Mouse (Mus musculus) stomach, postnatal 0 days (tissue): ENCODE results near the gene Eef2k.

ENCODE experiments used
- CTCF ChIP-seq: IDR thresholded peaks from 2 replicates; pipeline ENCODE4 v1.5.1; 2016; ENCODE audit warnings: antibody characterized with exemption, low read depth, mild to moderate bottlenecking, moderate library complexity
- EP300 ChIP-seq: optimal IDR thresholded peaks from 2 replicates; pipeline ENCODE3; 2016; ENCODE audit warnings: antibody characterized with exemption

DNA sequence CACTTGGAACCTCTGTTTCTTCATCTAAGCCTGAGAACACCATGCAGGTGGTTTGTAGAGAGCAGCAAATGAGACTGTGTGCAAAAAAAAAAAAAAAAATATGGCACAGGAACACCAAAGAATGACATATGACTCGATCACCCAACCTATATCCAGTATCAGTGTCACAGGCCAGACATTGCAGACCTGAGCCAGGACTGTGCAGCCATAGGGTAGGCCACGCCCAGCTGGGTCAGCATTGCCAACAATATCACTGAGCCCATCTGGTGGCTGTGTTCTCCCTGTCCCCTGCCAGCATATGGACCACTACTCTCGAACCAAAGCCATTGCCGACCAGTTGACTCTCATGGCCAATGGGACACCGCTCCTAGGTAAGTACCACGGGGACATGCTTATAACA lies 25.1 kb upstream of the Eef2k start:
- no peak for TF ChIP-seq CTCF
- no peak for TF ChIP-seq EP300
